Mouse (Mus musculus) left cerebral cortex, postnatal 4 days (tissue): ENCODE results near the gene Pebp1. TPM values are rescaled to one million over a fixed set of nuclear protein-coding genes. Genes with fewer than 3 reads are reported as not detected.
"Not testable (repeated sequence)": the region's sequence is repeated elsewhere in the genome, so short reads cannot be mapped to it uniquely, and the experiment has no call there.

Source experiments
- DNase-seq: peaks from one replicate; pipeline ENCODE4 v3.0.0-alpha.2; 2022
- intact Hi-C: fragments of 180-260 bp; cut with DNase I; formaldehyde crosslinking; loops from one replicate; pipeline ENCODE4 v1.15.1; 2025
- total RNA-seq, 2 experiments: library from RNA; stranded (reverse); gene quantifications; 2 replicates each; pipeline ENCODE4 v1.2.3; 2021

The Pebp1 gene
- 100 to 1,000 TPM; 725 to 728 TPM for total RNA-seq

DNA sequence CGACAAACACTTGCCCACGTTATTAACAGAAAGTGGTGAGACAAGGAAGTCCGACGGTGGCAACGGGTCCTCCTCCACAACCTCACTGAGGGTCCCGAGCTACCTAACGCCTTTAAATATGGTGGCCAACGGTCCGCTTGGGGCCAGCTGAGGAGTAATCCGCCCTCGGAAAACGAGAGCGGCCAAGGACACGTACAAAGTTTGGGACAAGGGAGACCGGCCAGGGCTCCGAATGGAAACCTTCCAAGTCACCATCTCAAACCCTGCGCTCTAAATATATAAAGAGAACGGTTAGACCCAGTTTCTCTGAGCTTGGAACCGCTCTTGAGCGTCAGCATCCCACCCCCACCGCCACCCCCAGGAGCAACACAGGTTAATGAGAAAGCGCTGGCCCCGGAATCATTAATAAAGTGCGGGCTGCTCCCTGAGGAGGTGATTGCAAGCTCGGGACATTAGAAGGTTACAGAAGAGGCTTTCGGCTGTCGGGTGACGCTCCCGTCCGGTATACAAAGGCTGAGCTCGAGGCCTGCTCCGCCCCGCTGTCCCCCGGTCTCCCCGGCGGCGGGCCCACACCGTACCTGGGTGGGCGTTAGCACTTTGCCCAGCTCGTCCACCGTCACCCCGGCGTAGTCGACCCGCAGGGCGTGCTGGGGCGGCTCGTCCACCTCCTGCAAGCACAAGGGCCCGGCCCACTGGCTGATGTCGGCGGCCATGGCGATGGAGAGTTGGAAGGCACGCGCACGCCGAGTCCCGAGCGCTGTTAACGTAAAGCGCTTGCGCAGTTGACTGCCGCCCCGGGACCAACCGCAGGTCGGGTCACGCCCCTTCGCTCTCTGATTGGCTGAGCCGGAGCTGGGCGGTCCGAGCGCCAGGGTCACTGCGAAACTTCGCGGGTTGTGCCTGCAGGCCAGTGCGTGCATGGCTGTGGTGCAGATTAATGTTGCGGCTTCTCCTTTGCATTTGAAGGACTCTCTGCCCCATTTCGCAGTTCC is at the start of gene Pebp1:
TSS of gene Pebp1 (minus strand) at position 795 of the 992 bp plus-strand sequence.
- peak; percentile 97 for DNase-seq
- intact Hi-C loops, result no loop called here

DNA sequence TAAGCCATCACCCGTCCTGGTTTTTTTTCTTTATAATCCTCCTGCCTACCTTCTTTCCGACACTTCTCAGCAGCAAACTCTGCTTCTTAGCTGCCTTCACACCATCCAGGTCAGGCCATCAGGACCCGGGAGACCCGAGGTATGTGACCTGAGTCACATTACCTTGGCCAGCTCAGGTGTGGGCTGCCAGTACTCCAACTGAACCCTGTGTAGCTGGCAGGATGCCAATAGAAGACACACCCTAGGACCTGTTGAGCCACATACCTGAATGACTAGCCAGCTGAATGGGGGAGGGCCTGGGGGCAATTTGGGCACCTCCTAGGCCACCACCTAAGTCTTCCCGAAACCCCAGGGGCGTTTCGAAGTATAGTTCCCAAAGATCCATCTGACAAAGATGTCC is 43.0 kb upstream of the Pebp1 start:
- DNase-seq, result no peak
- intact Hi-C loops, result no loop called here

DNA sequence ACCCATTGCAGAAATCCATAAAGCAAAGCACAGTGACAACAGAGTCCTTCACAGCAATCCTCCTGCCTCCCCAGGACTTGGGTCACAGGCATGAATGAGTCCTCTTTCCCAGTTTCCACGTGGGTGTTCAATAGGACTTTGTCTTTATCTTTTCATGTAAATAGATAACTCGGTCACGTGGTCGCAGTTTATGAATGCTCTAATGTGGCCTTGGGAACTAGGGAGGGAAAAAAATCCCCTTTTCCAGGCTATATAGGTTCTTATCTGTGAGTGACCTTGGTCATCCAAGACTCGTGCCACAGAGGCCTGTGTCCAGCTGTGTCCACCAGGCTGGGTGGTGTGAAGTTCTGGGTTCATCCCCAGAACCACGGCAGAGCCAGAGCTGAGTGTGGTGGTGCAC is 39.0 kb upstream of the Pebp1 start:
- DNase-seq, result no peak
- intact Hi-C loops, result no loop called here

DNA sequence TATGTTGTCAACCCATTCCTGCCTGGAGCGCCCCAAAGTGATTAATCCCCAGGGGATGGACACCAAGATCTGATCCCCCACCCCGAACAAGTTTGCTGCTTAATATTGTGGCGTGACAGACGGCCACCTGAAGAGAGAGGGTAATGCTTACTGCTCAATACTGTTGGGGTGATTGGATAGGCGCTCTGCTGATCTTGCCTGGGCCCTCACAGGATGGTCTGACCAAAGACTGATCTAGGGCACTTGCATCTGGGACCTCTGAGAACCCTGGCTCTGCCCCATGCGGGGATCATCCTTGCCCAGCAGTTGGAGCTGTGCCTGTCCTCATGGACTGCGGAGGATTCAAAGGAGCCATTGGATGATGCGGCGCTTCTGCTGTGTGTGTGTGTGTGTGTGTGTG is 36.3 kb upstream of the Pebp1 start:
- DNase-seq, result no peak
- intact Hi-C loops, result no loop called here

DNA sequence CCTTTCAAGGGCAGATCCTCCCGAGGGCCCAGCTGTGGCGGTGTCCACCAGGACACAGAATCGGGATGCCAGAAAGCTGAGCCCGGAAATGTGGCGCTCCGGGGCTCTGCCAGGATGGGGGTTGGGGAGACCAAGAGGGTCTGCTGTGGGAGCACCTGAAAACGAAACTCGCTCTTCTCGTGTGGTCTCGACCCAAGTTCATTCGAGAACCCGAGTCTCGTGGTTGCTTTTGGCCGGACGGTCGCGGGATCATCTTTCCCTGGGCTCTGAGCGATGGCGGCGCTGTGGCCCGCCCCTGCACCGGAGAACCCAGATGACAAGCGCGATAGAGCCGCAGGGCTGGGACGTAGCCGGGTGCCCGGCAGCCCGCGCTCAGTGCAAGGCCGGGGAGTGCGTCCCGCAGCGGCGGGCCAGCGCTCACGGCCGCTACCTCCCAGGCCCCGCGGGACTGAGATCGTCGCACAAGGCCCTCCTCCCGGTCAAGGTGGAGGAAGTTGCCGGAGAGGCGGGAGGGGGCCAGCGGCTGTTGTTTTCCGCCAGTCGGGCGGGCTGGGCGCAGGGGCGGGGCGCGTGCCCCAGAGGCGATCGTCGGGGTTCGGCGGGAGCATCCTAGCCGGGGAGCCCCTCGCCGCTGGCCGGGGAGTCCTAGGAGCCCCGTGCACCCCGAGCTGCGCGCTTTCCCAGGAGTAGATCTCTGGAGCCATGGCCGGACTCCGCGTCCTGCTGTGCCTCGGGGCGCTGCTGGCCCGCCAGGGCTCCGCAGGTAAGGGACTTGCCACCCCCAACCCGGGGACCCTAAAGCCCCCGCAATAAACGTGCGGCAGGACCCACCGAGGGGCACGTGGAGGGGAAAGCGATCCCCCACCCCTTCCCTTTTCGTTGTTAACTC is 31.6 kb upstream of the Pebp1 start, which contains the start of gene Vsig10:
TSS of gene Vsig10 (plus strand) at position 343 of the 889 bp plus-strand sequence.
- intact Hi-C loops, result no loop called here
- peak; percentile 40 for DNase-seq

DNA sequence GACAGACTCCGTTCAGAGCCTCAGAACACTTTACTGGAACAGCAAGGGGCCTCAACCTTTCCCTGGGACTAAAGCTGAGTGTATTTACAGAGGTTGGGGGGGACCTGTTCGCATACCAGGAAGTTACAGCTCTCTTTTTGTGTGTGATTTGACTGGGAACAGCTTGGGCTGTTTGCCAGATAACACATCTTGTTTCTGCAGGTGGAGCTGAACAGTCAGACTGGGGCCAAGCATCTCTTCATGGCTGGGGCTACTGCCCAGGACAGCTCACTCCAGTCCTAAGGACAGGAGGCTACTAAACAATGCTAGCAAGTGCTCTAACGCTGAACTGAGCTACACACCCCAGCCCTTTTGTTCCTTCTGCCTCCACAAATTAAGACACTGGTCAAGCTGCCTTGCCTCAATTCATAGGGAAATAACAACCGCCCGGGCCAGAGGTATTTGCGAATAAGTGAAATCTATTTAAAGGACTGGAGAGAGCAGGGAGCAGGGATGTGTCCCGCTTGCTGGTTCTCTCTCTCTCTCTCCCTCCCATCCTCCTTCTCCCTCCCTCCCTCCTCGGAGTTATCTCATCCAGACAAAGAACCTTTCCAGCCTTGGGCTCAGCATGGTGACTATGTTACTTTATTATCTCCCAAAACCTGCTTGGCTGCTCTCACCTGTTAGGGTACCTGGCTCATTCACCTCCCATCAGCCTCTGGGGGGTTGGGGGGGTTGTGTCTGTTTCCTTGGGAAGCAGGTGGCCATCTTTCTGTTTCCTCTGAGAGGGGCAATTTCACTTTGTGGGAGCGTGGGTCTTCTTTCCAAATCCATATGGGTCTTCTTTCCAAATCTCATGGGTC is 27.4 kb upstream of the Pebp1 start:
- intact Hi-C loops, result no loop called here
- DNase-seq, result no peak

DNA sequence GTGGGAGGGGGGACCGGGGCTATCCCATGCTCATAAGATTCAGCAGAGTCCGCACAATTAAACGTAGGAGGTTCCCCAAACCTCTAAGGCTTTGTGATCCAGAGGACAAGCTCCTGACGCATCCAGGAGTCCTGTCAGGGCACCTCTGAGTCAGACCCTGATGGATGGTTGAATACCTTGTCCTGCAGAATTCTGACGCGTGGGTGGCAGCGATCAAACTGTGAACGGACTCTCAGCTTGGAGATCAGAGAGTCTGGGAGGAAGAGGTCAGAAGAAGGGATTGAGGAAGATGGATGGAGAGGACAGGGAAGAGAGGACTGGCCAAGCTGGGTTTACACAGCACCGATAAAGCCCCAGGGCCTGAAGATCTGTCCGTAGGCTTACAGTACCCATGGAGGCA is 26.5 kb upstream of the Pebp1 start:
- no peak for DNase-seq
- intact Hi-C loops, result no loop called here

DNA sequence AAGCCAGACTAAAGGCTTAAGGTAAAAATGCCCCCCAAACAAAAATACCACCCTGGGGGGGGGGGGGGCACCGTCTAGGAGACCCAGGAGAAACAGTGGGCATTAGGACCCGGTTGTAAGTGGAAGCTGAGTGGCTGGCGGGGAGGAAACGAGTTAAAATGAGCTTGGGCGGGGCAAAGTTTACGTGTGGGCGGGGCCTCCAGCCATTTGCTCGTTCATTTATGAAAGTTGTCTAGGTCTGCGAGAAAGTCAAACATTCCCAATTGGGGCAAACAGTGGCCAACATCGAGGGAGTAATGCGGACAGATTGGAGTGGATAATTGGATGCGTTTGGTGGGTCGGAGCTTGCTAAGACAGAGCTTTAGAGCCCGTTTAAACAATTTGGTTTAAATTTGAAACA is 26.0 kb upstream of the Pebp1 start:
- no peak for DNase-seq
- intact Hi-C loops, result no loop called here

DNA sequence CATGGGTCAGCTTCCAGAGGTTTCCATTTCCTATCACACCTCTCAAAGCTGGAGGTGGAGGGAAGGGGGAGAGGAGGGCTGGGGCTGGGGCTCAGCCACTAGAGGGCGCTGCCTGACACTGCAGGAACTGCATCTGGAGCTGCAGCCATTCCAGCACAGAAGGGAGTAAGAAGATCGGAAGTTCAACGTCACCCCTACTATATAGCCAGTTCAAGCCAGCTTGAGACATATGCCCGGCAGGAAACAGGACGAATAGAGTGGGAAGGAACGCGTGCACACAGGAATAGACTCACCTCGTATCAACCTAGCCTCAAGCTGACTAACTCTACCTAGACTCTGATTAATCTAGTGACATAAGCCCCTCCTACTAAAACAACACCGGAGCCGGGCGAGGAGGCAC is 20.3 kb upstream of the Pebp1 start:
- DNase-seq, result peak; percentile 55
- intact Hi-C loops, result loop anchor here (10.0 kb wide), 1 partner anchor 187 kb away; no protein-coding TSS in a partner anchor

DNA sequence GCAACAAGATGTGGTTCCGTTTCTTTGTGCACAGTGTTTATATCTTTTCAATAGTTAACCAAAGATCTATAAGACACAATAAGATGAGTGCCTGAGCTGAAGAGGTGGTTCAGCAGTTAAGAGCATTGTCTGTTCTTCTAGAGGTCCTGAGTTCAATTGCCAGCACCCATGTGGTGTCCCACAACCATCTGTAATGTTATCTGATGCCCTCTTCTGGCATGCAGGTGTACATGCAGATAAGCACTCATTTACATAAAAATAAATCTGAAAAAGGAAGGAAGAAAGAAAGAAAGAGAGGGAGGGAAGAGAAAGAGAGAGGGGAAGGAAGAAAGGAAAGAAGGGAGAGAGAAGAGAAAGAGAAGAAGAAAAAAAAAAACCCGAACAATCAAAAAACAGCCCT is 19.4 kb upstream of the Pebp1 start:
- intact Hi-C loops, result loop anchor here (10.0 kb wide), 1 partner anchor 188 kb away; no protein-coding TSS in a partner anchor
- DNase-seq, result no peak

DNA sequence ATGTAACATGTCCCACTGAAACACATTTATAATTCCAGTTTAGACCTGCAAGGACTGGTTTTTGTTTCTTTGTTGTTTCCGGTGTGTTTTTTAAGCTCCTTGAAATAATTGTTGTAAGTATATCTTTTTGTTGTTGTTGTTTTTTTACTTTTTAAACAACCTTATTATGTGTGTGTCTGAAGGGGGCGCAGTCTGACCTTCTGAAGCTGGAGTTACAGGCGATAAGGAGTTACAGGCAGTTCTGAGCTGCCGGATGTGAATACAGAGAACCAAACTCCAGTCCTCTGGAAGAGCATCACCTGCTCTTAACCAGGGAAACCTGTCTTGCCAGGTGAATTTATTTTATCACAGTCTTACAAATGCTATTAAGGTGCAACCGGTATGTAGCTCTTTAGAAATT is 18.3 kb upstream of the Pebp1 start:
- no peak for DNase-seq
- intact Hi-C loops, result loop anchor here (10.0 kb wide), 1 partner anchor 189 kb away; no protein-coding TSS in a partner anchor

DNA sequence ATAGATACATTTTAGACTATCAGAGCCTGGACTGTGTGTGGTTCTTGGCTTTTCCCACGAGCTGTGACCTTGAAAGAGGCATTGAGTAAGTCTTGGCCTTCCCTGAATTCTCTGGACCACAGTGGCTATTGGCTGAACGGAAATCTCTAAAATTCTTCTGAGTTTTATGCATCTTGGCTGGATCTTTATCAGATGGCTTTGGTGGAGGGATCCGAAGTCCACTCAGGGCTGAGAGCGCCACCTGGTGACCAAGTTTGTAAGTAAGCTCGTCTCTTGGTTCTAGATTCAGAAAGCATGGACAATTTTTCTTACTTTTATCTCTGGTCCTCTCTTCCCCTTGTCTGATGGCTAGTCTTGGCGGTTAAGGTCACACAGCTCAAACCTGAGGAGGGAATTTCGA is 17.5 kb upstream of the Pebp1 start:
- DNase-seq, result peak; percentile 81
- intact Hi-C loops, result loop anchor here (10.0 kb wide), 1 partner anchor 190 kb away; no protein-coding TSS in a partner anchor

DNA sequence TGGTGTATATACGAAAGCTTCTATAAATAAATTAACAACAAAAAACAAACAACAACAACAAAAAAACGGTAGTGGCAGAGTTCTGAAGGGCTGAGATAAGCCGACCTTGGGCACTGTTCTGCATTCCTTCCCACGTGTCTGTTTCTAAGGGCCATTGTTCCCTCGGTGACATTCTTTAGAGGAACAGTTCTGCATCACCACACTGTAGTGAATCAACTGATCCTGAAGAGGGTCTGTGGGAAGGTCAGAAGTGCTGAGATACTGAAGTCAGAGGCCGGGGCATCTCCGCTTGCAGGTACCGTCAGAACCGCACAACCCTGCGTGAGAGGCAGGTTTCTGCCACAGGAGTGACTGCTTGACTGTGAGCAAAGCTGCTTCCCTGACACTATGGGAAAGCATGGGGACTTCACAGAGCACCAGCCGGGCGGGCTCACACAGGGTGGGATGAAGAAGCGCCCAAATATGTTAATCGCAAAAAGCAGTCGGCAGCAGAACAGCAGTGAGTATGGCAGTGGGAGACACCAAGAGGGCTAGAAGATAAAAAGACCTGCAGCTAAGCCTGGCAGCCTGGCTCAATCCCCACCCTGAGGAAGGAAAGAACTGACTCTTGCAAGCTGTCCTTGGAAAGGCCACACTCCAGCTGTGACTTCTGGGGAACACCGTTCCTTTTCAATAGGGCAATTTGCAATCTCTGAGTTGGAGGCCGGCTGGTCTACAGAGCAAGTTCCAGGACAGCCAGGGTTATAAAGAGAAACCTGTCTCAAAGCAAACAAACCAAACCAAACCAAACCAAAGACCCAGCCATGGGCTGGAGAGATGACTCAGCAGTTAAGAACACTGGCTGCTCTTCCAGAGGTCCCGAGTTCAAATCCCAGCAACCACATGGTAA is 16.5 kb upstream of the Pebp1 start:
- no peak for DNase-seq
- intact Hi-C loops, result loop anchor here (10.0 kb wide), 1 partner anchor 191 kb away; no protein-coding TSS in a partner anchor

DNA sequence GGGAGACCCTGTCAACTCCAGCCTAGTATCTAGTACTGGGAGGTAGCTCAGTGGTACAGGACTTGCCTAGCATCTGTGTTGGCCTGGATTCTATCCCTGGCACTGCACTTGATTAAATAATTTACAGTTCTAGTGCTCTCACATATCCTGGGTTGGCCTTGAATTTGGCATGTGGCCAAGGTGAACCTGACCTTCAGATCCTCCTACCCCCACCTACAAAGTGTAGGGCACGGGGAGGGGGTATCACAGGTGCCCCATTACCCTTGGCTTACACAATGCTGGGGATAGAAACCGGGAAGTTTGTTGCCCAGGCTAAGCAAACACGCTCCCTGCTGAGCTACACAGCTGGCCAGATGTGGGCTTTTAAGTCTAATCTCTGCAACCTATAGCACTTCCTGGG is 15.5 kb upstream of the Pebp1 start:
- intact Hi-C loops, result loop anchor here (10.0 kb wide), 1 partner anchor 192 kb away; no protein-coding TSS in a partner anchor
- DNase-seq, result no peak

DNA sequence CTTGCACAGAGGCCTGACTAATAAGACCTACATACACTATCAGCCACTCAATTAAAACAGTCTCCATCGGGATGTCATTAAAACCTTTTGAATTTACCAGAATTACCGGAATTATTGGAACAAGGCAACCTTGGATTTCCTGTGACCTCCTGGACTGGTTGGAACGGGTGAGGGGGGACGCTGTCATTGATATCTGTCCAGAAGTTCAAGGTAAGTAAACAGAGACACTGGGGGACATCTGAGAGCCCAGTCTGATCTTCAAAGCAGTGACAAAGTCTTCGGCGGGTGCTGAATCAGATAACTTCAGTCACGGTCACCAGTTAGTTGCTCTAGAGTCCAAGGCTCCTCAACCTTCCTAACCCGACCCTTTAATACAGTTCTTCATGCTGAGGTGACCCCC is 7.6 kb upstream of the Pebp1 start:
- intact Hi-C loops, result no loop called here
- DNase-seq, result no peak

DNA sequence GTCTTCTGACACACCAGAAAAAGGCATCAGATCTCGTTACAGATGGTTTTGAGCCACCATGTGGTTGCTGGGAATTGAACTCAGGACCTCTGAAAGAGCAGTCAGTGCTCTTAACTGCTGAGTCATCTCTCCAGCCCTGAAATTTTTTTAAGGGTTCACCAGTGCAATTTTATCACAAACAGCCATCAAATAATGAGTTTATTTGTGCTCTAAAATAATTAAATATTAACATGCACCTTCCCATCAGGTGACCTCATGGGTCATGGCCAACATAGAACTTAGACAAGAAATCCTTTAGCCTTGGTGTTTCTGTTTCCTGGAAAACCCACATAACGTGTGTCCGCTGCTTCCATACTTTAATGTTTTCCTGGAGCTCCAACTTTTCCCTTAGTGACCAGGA is 6.4 kb upstream of the Pebp1 start:
- DNase-seq, intact Hi-C loops: not testable (repeated sequence)

DNA sequence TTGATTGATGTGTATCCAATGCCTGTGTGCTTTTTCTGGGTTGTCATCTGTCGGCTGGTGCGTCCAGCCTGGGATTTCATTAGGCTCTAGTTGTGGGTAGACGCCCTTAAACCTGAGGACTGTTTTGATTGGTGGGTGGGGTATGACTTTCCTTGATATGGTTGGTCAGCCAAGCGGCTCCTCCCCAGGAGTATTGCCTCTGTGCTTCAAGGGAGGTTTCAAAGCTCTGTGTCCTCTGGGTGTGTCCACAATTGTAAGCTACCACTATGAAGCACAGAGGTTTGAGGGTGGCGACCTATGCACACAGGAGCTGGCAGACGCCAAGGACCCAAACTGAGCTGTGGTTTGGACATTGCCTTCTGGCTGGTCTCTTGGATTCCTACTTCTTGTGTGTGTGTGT is 5.1 kb upstream of the Pebp1 start:
- no peak for DNase-seq
- intact Hi-C loops, result no loop called here

DNA sequence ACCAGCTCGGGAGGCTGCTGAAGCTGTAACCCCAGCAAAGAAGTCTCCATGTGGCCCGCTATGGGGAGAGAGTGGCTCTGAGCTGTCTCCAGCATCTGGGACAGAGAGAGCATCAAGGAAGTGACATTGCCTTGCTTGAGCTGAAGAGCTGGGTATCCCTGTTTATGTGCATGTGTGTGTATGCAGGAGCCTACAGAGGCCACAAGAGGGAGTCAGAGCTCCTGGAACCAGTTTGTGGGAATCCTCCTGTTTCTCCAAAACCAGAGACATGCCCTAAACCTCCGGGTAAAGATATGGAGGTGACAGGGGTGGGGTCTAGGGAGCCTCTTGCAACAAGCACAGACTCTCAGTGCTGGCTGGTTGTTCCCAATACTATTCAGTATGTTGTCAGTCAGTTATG is 3.9 kb upstream of the Pebp1 start:
- DNase-seq, result no peak
- intact Hi-C loops, result no loop called here

DNA sequence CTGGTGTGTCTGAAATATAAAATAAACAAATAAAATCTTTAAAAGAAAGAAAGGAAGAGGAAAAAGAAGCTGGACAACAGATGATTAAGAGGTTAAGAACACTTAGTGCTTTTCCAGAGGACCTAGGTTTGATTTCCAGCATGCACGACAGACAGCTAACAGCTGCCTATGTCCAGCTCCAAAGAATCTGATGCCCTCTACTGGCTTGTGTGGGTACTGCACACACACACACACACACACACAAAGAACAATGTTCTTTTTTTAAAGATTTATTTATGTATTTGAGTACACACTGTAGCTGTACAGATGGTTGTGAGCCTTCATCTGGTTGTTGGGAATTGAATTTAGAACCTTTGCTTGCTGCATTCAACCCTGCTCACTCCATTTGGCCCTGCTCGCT is 2.7 kb upstream of the Pebp1 start:
- DNase-seq, result no peak
- intact Hi-C loops, result no loop called here
